Mouse (Mus musculus) midbrain, embryonic 14.5 days (tissue): Measurements from ENCODE around the gene Plppr1. TPM values are rescaled to one million over a fixed set of nuclear protein-coding genes. Genes with fewer than 3 reads are reported as not detected.

Experiments
- ATAC-seq: fragments of 200-750 bp; cut with Nextera tagmentation; 2 replicates; pipeline ENCODE4 v1.8.0; 2017; ENCODE audit warnings: moderate number of reproducible peaks, moderate library complexity; ENCODE audit not compliant: low FRiP score, low TSS enrichment
- DNase-seq: peaks from one replicate; pipeline ENCODE4 v3.0.0-alpha.2; 2015
- H3K27ac ChIP-seq: fragments of 300-500 bp; sonication (generic); replicated peaks from 2 replicates; pipeline ENCODE4 v1.5.1; 2014; ENCODE audit warnings: mild to moderate bottlenecking, low read depth, low read length, moderate library complexity
- H3K27me3 ChIP-seq: fragments of 300-500 bp; sonication (generic); 2 replicates; pipeline ENCODE4 v1.6.1; 2014; ENCODE audit warnings: low read length, control low read depth, mixed read lengths; ENCODE audit not compliant: control insufficient read depth, insufficient read depth
- H3K36me3 ChIP-seq: fragments of 300-500 bp; sonication (generic); 2 replicates; pipeline ENCODE4 v1.6.1; 2014; ENCODE audit warnings: low read length, control low read depth; ENCODE audit not compliant: control insufficient read depth, insufficient read depth
- H3K4me1 ChIP-seq: fragments of 300-500 bp; sonication (generic); 2 replicates; pipeline ENCODE4 v1.6.1; 2014; ENCODE audit warnings: mild to moderate bottlenecking, antibody characterized with exemption, low read length, control low read depth; ENCODE audit not compliant: control insufficient read depth, insufficient read depth
- H3K4me2 ChIP-seq: fragments of 300-500 bp; sonication (generic); 2 replicates; pipeline ENCODE4 v1.6.1; 2014; ENCODE audit warnings: mild to moderate bottlenecking, low read length, moderate library complexity
- H3K4me3 ChIP-seq: fragments of 300-500 bp; sonication (generic); replicated peaks from 2 replicates; pipeline ENCODE4 v1.5.1; 2014; ENCODE audit warnings: low read depth, low read length
- H3K9ac ChIP-seq: fragments of 300-500 bp; sonication (generic); replicated peaks from 2 replicates; pipeline ENCODE4 v1.6.1; 2014; ENCODE audit warnings: mild to moderate bottlenecking, low read length, moderate library complexity
- H3K9me3 ChIP-seq: fragments of 300-500 bp; sonication (generic); 2 replicates; pipeline ENCODE4 v1.6.1; 2016; ENCODE audit warnings: low read length, control low read depth, mixed read lengths; ENCODE audit not compliant: control insufficient read depth
- WGBS: fragments of 180-500 bp; shearing (Covaris S2); extraction: QIAGEN DNeasy Blood & Tissue Kit; methylation state at CpG from one replicate; pipeline ENCODE4 v1.1.7; 2014; 5-methylcytosine and 5-hydroxymethylcytosine counted together
- polyA plus RNA-seq: library from polyadenylated mRNA; unstranded; fragments of >200 nt; fragmentation: Nextera tagmentation; extraction: Ambion mirVana; gene quantifications from 2 replicates; pipeline ENCODE4 v1.2.1, GENCODE M21; 2014

Gene Plppr1
- polyA plus RNA-seq, 1 experiment from 2014 or later: 60.8 TPM

- WGBS: 62% methylated on average over 1 of the region's 1 CpGs
- no peak overlapping the region for H3K4me2 ChIP-seq
- H3K4me3 ChIP-seq: no peak overlapping the region
These were observed 165.9 kb downstream of the Plppr1 start for GRCm38 (mm10) chr4:49225021-49225420.

GRCm38 (mm10) chr4:49232206-49233031 is 173.3 kb downstream of the Plppr1 start:
- Histone ChIP-seq H3K36me3 (no peaks in the 10 kb centered on the region), H3K9ac (no peak overlapping the region), H3K4me1 (peaks cover 14% of the 10 kb centered on the region; the same call in 1 of the 2 replicates), H3K9me3 (no peaks in the 10 kb centered on the region), H3K27me3 (no peaks in the 10 kb centered on the region), H3K4me3 (no peak overlapping the region), H3K27ac (0 out of 2 replicates have a peak overlapping the region, but pooled peaks have one; percentile 37), H3K4me2 (no peak overlapping the region)
- DNase-seq (peak; percentile 53), ATAC-seq (peak; percentile 57; the same call in 1 of the 2 replicates)
- 23% methylated on average over 11 of the region's 11 CpGs for WGBS

More at GRCm38 (mm10) chr4:49225021-49225420, 165.9 kb downstream of the Plppr1 start:
- no peak for ATAC-seq
- Histone ChIP-seq H3K36me3 (no peaks in the 10 kb centered on the region), H3K27ac (no peak overlapping the region), H3K9me3 (no peaks in the 10 kb centered on the region), H3K4me1 (no peaks in the 10 kb centered on the region), H3K9ac (no peak overlapping the region), H3K27me3 (no peaks in the 10 kb centered on the region)
- no peak for DNase-seq

GRCm38 (mm10) chr4:49233032-49233406 is 173.9 kb downstream of the Plppr1 start:
- no peak for ATAC-seq
- no peaks in the 10 kb centered on the region for H3K36me3 ChIP-seq
- peaks cover 14% of the 10 kb centered on the region; the same call in 1 of the 2 replicates for H3K4me1 ChIP-seq
- H3K9ac ChIP-seq: no peak overlapping the region
- no peaks in the 10 kb centered on the region for H3K9me3 ChIP-seq
- no peaks in the 10 kb centered on the region for H3K27me3 ChIP-seq
- H3K4me3 ChIP-seq: no peak overlapping the region
- no peak overlapping the region for H3K27ac ChIP-seq
- WGBS: 37% methylated on average over 3 of the region's 3 CpGs
- H3K4me2 ChIP-seq: no peak overlapping the region
- no peak for DNase-seq

GRCm38 (mm10) chr4:49238111-49238510 is 179.0 kb downstream of the Plppr1 start:
- ATAC-seq: no peak
- H3K4me2 ChIP-seq: no peak overlapping the region
- H3K27me3 ChIP-seq: no peaks in the 10 kb centered on the region
- 83% methylated on average over 4 of the region's 4 CpGs for WGBS
- H3K4me3 ChIP-seq: no peak overlapping the region
- no peak overlapping the region for H3K27ac ChIP-seq
- no peak for DNase-seq
- no peaks in the 10 kb centered on the region for H3K36me3 ChIP-seq
- 0 out of 2 replicates have a peak, but pooled peaks cover under 1% of the 10 kb centered on the region for H3K4me1 ChIP-seq
- H3K9me3 ChIP-seq: no peaks in the 10 kb centered on the region
- no peak overlapping the region for H3K9ac ChIP-seq

- H3K4me2 ChIP-seq: no peak overlapping the region
- H3K36me3 ChIP-seq: no peaks in the 10 kb centered on the region
- WGBS: 95% methylated on average over 5 of the region's 5 CpGs
- no peak overlapping the region for H3K27ac ChIP-seq
- H3K4me1 ChIP-seq: no peaks in the 10 kb centered on the region
- ATAC-seq: no peak
- H3K9ac ChIP-seq: no peak overlapping the region
- no peak overlapping the region for H3K4me3 ChIP-seq
- DNase-seq: no peak
- H3K27me3 ChIP-seq: no peaks in the 10 kb centered on the region
- H3K9me3 ChIP-seq: no peaks in the 10 kb centered on the region
These were observed 180.4 kb downstream of the Plppr1 start for GRCm38 (mm10) chr4:49239451-49239850.

GRCm38 (mm10) chr4:49244791-49245190 is 185.7 kb downstream of the Plppr1 start:
- no peak overlapping the region for H3K4me2 ChIP-seq
- peak; percentile 47 for DNase-seq
- ATAC-seq: no peak
- H3K9ac ChIP-seq: no peak overlapping the region
- no peaks in the 10 kb centered on the region for H3K36me3 ChIP-seq
- H3K9me3 ChIP-seq: no peaks in the 10 kb centered on the region
- no peaks in the 10 kb centered on the region for H3K27me3 ChIP-seq
- no peak overlapping the region for H3K4me3 ChIP-seq
- no peak overlapping the region for H3K27ac ChIP-seq
- no peaks in the 10 kb centered on the region for H3K4me1 ChIP-seq
- WGBS: 55% methylated on average over 5 of the region's 5 CpGs

- no peak overlapping the region for H3K9ac ChIP-seq
- DNase-seq (no peak), ATAC-seq (no peak)
- H3K27me3 ChIP-seq: no peaks in the 10 kb centered on the region
- no peak overlapping the region for H3K4me2 ChIP-seq
- H3K4me3 ChIP-seq: no peak overlapping the region
- H3K36me3 ChIP-seq: no peaks in the 10 kb centered on the region
- no peaks in the 10 kb centered on the region for H3K9me3 ChIP-seq
- 79% methylated on average over 2 of the region's 2 CpGs for WGBS
- H3K27ac ChIP-seq: no peak overlapping the region
- H3K4me1 ChIP-seq: no peaks in the 10 kb centered on the region
These were observed 186.2 kb downstream of the Plppr1 start for GRCm38 (mm10) chr4:49245274-49245673.

GRCm38 (mm10) chr4:49251262-49251661 is 192.2 kb downstream of the Plppr1 start:
- Histone ChIP-seq H3K4me3 (no peak overlapping the region), H3K4me1 (no peaks in the 10 kb centered on the region), H3K9ac (no peak overlapping the region), H3K9me3 (no peaks in the 10 kb centered on the region), H3K27ac (no peak overlapping the region), H3K27me3 (no peaks in the 10 kb centered on the region), H3K4me2 (no peak overlapping the region), H3K36me3 (no peaks in the 10 kb centered on the region)
- DNase-seq: peak; percentile 80
- ATAC-seq: no peak
- WGBS: 7% methylated on average over 3 of the region's 3 CpGs

- WGBS: 87% methylated on average over 3 of the region's 3 CpGs
- DNase-seq (no peak), ATAC-seq (no peak)
- Histone ChIP-seq H3K4me3 (no peak overlapping the region), H3K4me1 (no peaks in the 10 kb centered on the region), H3K9ac (no peak overlapping the region), H3K4me2 (no peak overlapping the region), H3K9me3 (no peaks in the 10 kb centered on the region), H3K36me3 (no peaks in the 10 kb centered on the region), H3K27ac (no peak overlapping the region), H3K27me3 (no peaks in the 10 kb centered on the region)
These were observed 193.1 kb downstream of the Plppr1 start for GRCm38 (mm10) chr4:49252169-49252568.
